Mouse (Mus musculus) forebrain, embryonic 16.5 days (tissue): ENCODE measurements around the gene Nckap5. TPM values are rescaled to one million over a fixed set of nuclear protein-coding genes. Genes with fewer than 3 reads are reported as not detected.
A peak's percentile ranks its signal among the peaks of the same experiment; 100 is the strongest.

Experiments
- ATAC-seq: fragments of 200-750 bp; cut with Nextera tagmentation; 2 replicates; pipeline ENCODE4 v1.8.0; 2017; ENCODE audit warnings: mild to moderate bottlenecking, moderate library complexity
- H3K27ac ChIP-seq: fragments of 300-500 bp; sonication (generic); 2 replicates; pipeline ENCODE4 v1.5.1; 2014; ENCODE audit warnings: low read length, control low read depth
- H3K27me3 ChIP-seq: fragments of 300-500 bp; sonication (generic); replicated peaks from 2 replicates; pipeline ENCODE4 v1.6.1; 2014; ENCODE audit warnings: low read length; ENCODE audit not compliant: control insufficient read depth, insufficient read depth
- H3K36me3 ChIP-seq: fragments of 300-500 bp; sonication (generic); 2 replicates; pipeline ENCODE4 v1.6.1; 2014; ENCODE audit not compliant: control insufficient read depth, insufficient read depth
- H3K4me1 ChIP-seq: fragments of 300-500 bp; sonication (generic); replicated peaks from 2 replicates; pipeline ENCODE4 v1.6.1; 2014; ENCODE audit warnings: low read length; ENCODE audit not compliant: control insufficient read depth, insufficient read depth
- H3K4me2 ChIP-seq: fragments of 300-500 bp; sonication (generic); 2 replicates; pipeline ENCODE4 v1.6.1; 2014; ENCODE audit warnings: mild to moderate bottlenecking, low read length, control low read depth
- H3K4me3 ChIP-seq: fragments of 300-500 bp; sonication (generic); replicated peaks from 2 replicates; pipeline ENCODE4 v1.5.1; 2014; ENCODE audit warnings: mild to moderate bottlenecking, low read length, control low read depth
- H3K9ac ChIP-seq: fragments of 300-500 bp; sonication (generic); replicated peaks from 2 replicates; pipeline ENCODE4 v1.6.1; 2014; ENCODE audit warnings: low read depth, low read length, control low read depth
- H3K9me3 ChIP-seq: fragments of 300-500 bp; sonication (generic); 2 replicates; pipeline ENCODE4 v1.6.1; 2016; ENCODE audit warnings: low read length; ENCODE audit not compliant: control insufficient read depth
- WGBS: fragments of 180-500 bp; shearing (Covaris S2); extraction: QIAGEN DNeasy Blood & Tissue Kit; methylation state at CpG from one replicate; pipeline ENCODE4 v1.1.7; 2014; 5-methylcytosine and 5-hydroxymethylcytosine counted together
- polyA plus RNA-seq: library from polyadenylated mRNA; unstranded; fragments of >200 nt; fragmentation: Nextera tagmentation; extraction: Ambion mirVana; gene quantifications from 2 replicates; pipeline ENCODE4 v1.2.1, GENCODE M21; 2015

Gene Nckap5
- polyA plus RNA-seq, 1 experiment from 2014 or later: 27.2 TPM

GRCm38 (mm10) chr1:126167546-126167945 is 663.1 kb downstream of the Nckap5 start:
- no peaks in the 10 kb centered on the region for H3K27me3 ChIP-seq
- no peaks in the 10 kb centered on the region for H3K36me3 ChIP-seq
- ATAC-seq: peak; percentile 49; the same call in 1 of the 2 replicates
- WGBS: 29% methylated on average over 7 of the region's 7 CpGs
- H3K27ac ChIP-seq: peak overlapping the region; percentile 78
- H3K9me3 ChIP-seq: no peaks in the 10 kb centered on the region
- H3K4me3 ChIP-seq: no peak overlapping the region
- no peak overlapping the region for H3K4me2 ChIP-seq
- H3K9ac ChIP-seq: no peak overlapping the region
- peaks cover 13% of the 10 kb centered on the region for H3K4me1 ChIP-seq

DNA sequence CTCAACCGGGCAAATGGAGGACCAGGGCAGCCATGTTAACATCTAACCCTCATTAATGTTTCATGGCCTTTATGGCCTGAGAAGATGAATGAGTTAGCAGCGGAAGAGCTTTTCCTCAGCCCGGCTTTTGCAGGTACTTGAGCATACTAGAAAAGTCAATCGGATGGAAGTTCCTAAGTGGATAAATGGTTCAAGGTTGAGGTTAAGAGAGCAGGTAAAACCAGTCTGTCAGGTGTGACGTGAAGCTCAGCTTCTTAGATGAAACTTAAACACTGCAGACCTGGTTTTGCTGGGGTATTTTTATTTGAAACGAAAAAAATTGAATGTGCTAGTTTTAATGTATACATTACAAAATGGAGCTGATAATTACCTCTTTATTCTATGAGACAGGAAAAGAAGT is 671.3 kb downstream of the Nckap5 start:
- WGBS: 94% methylated on average over 6 of the region's 6 CpGs
- peaks cover under 1% of the 10 kb centered on the region; the same call in 1 of the 2 replicates for H3K4me1 ChIP-seq
- no peak overlapping the region for H3K27ac ChIP-seq
- H3K27me3 ChIP-seq: no peaks in the 10 kb centered on the region
- H3K9me3 ChIP-seq: no peaks in the 10 kb centered on the region
- no peak for ATAC-seq
- no peak overlapping the region for H3K4me3 ChIP-seq
- H3K9ac ChIP-seq: no peak overlapping the region
- H3K4me2 ChIP-seq: no peak overlapping the region
- no peaks in the 10 kb centered on the region for H3K36me3 ChIP-seq

- 76% methylated on average over 5 of the region's 5 CpGs for WGBS
- Histone ChIP-seq H3K27me3 (no peaks in the 10 kb centered on the region), H3K36me3 (no peaks in the 10 kb centered on the region), H3K9me3 (no peaks in the 10 kb centered on the region), H3K4me3 (no peak overlapping the region), H3K9ac (no peak overlapping the region), H3K4me1 (peaks cover 18% of the 10 kb centered on the region), H3K4me2 (no peak overlapping the region), H3K27ac (no peak overlapping the region)
- ATAC-seq: no peak
Measured at GRCm38 (mm10) chr1:126155816-126156215, 674.8 kb downstream of the Nckap5 start.

DNA sequence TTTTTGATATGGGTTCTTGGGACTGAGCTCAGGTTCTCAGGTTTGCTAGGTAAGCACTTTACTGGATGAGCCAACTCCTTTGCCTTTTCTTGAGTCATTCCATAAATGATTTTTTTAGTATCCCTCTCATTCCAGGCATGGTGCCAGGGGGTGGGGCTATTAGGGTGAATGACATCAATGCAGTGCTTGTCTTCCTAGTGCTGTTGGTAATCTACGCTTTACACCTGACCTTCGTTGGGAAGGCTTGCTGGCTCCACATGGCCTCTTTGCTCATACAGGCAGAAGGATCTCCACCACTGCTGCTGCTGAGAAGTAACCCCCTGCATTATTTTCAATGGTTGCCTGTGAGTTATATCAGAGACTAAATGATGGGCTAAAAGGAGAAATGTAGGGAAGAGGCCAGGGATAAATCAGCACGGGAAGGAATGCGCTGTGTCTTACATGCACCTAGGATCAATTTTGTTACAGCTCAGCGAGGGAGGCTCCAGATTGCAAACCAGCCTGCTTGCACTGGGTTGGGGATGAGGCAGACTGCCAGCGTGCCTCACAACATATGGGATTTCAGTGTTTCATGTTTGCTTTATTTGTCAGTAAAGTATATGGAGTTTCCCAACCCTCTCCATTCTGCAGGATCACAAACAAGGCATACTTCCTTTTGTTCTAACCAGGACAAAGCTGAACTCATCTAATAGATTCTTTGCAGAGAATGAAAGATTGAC is 676.9 kb downstream of the Nckap5 start:
- Histone ChIP-seq H3K4me3 (no peak overlapping the region), H3K9ac (no peak overlapping the region), H3K4me1 (peaks cover 18% of the 10 kb centered on the region), H3K9me3 (no peaks in the 10 kb centered on the region), H3K27me3 (no peaks in the 10 kb centered on the region), H3K27ac (peak overlapping the region; percentile 84), H3K4me2 (no peak overlapping the region), H3K36me3 (no peaks in the 10 kb centered on the region)
- WGBS: 56% methylated on average over 6 of the region's 6 CpGs
- ATAC-seq: peak; percentile 86

DNA sequence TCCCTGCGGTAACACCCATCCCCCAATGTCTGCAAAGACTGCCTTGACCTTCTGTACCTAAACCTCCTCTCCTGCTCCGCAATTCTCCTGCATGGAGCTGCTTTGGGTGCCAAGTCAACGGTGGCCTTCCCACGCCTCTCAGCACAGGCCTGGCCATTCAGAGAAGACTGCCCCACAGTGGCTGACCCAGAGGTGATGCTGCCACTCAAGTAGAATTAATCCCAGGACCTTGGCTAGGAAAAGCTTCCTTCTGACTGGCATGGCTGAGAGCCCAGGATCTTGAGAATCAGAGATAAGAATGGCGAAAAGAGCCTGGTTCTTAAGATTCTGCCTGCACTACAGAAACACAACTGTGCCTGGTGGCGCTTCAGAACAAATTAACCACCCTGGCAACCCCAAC is 678.4 kb downstream of the Nckap5 start:
- peak; percentile 43 for ATAC-seq
- H3K27me3 ChIP-seq: no peaks in the 10 kb centered on the region
- 56% methylated on average over 6 of the region's 6 CpGs for WGBS
- no peaks in the 10 kb centered on the region for H3K9me3 ChIP-seq
- H3K4me3 ChIP-seq: no peak overlapping the region
- H3K27ac ChIP-seq: no peak overlapping the region
- peaks cover 18% of the 10 kb centered on the region for H3K4me1 ChIP-seq
- H3K4me2 ChIP-seq: no peak overlapping the region
- H3K36me3 ChIP-seq: no peaks in the 10 kb centered on the region
- H3K9ac ChIP-seq: no peak overlapping the region

- no peak overlapping the region for H3K9ac ChIP-seq
- no peaks in the 10 kb centered on the region for H3K36me3 ChIP-seq
- H3K4me1 ChIP-seq: peaks cover 18% of the 10 kb centered on the region
- no peak overlapping the region for H3K27ac ChIP-seq
- H3K27me3 ChIP-seq: no peaks in the 10 kb centered on the region
- H3K9me3 ChIP-seq: no peaks in the 10 kb centered on the region
- H3K4me3 ChIP-seq: no peak overlapping the region
- no peak overlapping the region for H3K4me2 ChIP-seq
- ATAC-seq: no peak
Measured at GRCm38 (mm10) chr1:126149966-126150365, 680.6 kb downstream of the Nckap5 start.

DNA sequence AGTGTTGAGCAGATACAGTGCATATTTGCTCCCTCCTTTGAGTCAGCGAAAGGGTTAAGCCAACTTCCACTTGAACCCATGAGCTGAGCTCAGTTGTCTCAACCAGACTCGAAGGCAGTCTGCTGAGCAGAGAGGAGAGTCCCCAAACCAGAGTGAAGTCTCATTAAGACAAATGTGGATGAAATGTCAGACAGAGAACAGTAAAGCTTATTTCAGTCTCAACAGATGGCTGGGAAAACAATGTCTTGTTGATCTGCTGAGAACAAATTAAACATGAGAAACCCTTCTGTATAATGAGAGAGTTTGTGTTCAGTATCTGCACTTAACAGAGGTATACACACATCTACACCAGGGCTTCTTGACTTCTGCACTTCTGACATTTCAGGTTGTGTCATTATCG is 694.9 kb downstream of the Nckap5 start:
- Histone ChIP-seq H3K4me1 (no peaks in the 10 kb centered on the region), H3K9me3 (no peaks in the 10 kb centered on the region), H3K36me3 (no peaks in the 10 kb centered on the region), H3K4me2 (no peak overlapping the region), H3K4me3 (no peak overlapping the region), H3K27ac (no peak overlapping the region), H3K9ac (no peak overlapping the region), H3K27me3 (no peaks in the 10 kb centered on the region)
- peak; percentile 38; the same call in 1 of the 2 replicates for ATAC-seq
- 75% methylated on average over 3 of the region's 3 CpGs for WGBS

- Histone ChIP-seq H3K9me3 (no peaks in the 10 kb centered on the region), H3K36me3 (no peaks in the 10 kb centered on the region), H3K9ac (no peak overlapping the region), H3K4me3 (no peak overlapping the region), H3K27me3 (no peaks in the 10 kb centered on the region), H3K4me1 (no peaks in the 10 kb centered on the region), H3K27ac (no peak overlapping the region), H3K4me2 (no peak overlapping the region)
- no peak for ATAC-seq
- 94% methylated on average over 2 of the region's 2 CpGs for WGBS
Measured at GRCm38 (mm10) chr1:126132316-126132715, 698.3 kb downstream of the Nckap5 start.

GRCm38 (mm10) chr1:126129129-126129528 is 701.5 kb downstream of the Nckap5 start:
- H3K36me3 ChIP-seq: no peaks in the 10 kb centered on the region
- H3K9ac ChIP-seq: no peak overlapping the region
- H3K9me3 ChIP-seq: no peaks in the 10 kb centered on the region
- WGBS: 14% methylated on average over 1 of the region's 1 CpGs
- no peak overlapping the region for H3K4me3 ChIP-seq
- H3K27me3 ChIP-seq: no peaks in the 10 kb centered on the region
- no peak for ATAC-seq
- H3K4me2 ChIP-seq: no peak overlapping the region
- no peaks in the 10 kb centered on the region for H3K4me1 ChIP-seq
- H3K27ac ChIP-seq: no peak overlapping the region

DNA sequence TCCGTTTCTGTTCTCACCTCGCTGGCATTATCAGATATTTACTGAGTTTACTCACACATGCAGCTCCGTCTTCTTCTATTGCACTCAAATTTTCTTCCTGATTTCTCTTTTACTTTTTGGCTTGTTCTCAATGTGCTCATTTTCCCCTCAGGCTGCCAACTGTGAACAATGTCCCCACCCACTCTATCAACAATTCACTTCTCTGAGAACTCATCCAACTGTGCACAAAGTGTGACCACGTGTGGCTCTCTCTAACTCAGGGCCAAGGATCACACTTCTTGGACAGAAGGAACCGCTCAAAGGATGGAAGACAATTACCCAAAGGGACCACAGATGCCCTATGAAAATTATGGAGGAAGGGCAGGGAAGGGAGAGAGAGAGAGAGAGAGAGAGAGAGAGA is 707.5 kb downstream of the Nckap5 start:
- Histone ChIP-seq H3K9me3 (no peaks in the 10 kb centered on the region), H3K27ac (no peak overlapping the region), H3K36me3 (no peaks in the 10 kb centered on the region), H3K4me1 (peaks cover 5% of the 10 kb centered on the region; the same call in 1 of the 2 replicates), H3K4me3 (no peak overlapping the region), H3K4me2 (no peak overlapping the region), H3K9ac (no peak overlapping the region), H3K27me3 (no peaks in the 10 kb centered on the region)
- ATAC-seq: no peak
- 52% methylated on average over 5 of the region's 5 CpGs for WGBS
